Mouse (Mus musculus) erythroblast, embryonic 14.5 days (primary cell): ENCODE measurements around the gene Gucy1a1. TPM values are rescaled to one million over a fixed set of nuclear protein-coding genes. Genes with fewer than 3 reads are reported as not detected.
"Not testable (repeated sequence)": the region's sequence is repeated elsewhere in the genome, so short reads cannot be mapped to it uniquely, and the experiment has no call there.

Experiments
- H3K27me3 ChIP-seq: 2 replicates; pipeline ENCODE4 v1.6.1; 2012; ENCODE audit warnings: inconsistent platforms; ENCODE audit not compliant: control insufficient read depth
- H3K36me3 ChIP-seq: 2 replicates; pipeline ENCODE4 v1.6.1; 2012; ENCODE audit warnings: mild to moderate bottlenecking, inconsistent platforms; ENCODE audit not compliant: control insufficient read depth
- H3K4me1 ChIP-seq: 2 replicates; pipeline ENCODE4 v1.6.1; 2012; ENCODE audit warnings: inconsistent platforms; ENCODE audit not compliant: control insufficient read depth
- H3K4me3 ChIP-seq: replicated peaks from 2 replicates; pipeline ENCODE3; 2012; ENCODE audit warnings: moderate library complexity, mild to moderate bottlenecking, inconsistent platforms
- H3K9me3 ChIP-seq: 2 replicates; pipeline ENCODE4 v1.6.1; 2012; ENCODE audit warnings: low read length, inconsistent platforms, mixed read lengths; ENCODE audit not compliant: control insufficient read depth
- GATA1 ChIP-seq: IDR thresholded peaks from 2 replicates; pipeline ENCODE4 v1.6.1; 2012; ENCODE audit warnings: low read length, inconsistent platforms, mixed read lengths
- TAL1 ChIP-seq: IDR thresholded peaks from 3 replicates; pipeline ENCODE4 v1.6.1; 2012; ENCODE audit warnings: low read length, inconsistent platforms, mixed read lengths
- polyA plus RNA-seq: library from polyadenylated mRNA; stranded (reverse); fragments of >175 nt; gene quantifications from 2 replicates; pipeline ENCODE4 v1.2.3, GENCODE M21; 2012

The Gucy1a1 gene
- 0.01 TPM in 1 of 2 replicates, not detected in the other for polyA plus RNA-seq

GRCm38 (mm10) chr3:82145126-82145901 is at the start of gene Gucy1a1:
Gene Gucy1a1 (minus strand): TSS chr3:82145789.
- Histone ChIP-seq H3K4me1 (peaks cover 8% of the 10 kb centered on the region), H3K36me3 (no peaks in the 10 kb centered on the region), H3K4me3 (peak within 1 kb of the TSS; percentile 41), H3K9me3 (no peaks in the 10 kb centered on the region), H3K27me3 (peaks cover 13% of the 10 kb centered on the region)
- no peak for TF ChIP-seq TAL1
- no peak for TF ChIP-seq GATA1

- Histone ChIP-seq H3K9me3 (no peaks in the 10 kb centered on the region), H3K4me1 (no peaks in the 10 kb centered on the region), H3K4me3 (no peak overlapping the region), H3K27me3 (no peaks in the 10 kb centered on the region), H3K36me3 (no peaks in the 10 kb centered on the region)
- no peak for TF ChIP-seq GATA1
- no peak for TF ChIP-seq TAL1
These were observed 46.1 kb upstream of the Gucy1a1 start for GRCm38 (mm10) chr3:82191559-82192245.

- TF ChIP-seq TAL1 = no peak
- no peak for TF ChIP-seq GATA1
- no peaks in the 10 kb centered on the region for H3K9me3 ChIP-seq
- H3K36me3 ChIP-seq = no peaks in the 10 kb centered on the region
- no peaks in the 10 kb centered on the region for H3K4me1 ChIP-seq
- H3K4me3 ChIP-seq = no peak overlapping the region
- H3K27me3 ChIP-seq = no peaks in the 10 kb centered on the region
These were observed 40.0 kb upstream of the Gucy1a1 start for GRCm38 (mm10) chr3:82185626-82186025.

GRCm38 (mm10) chr3:82181500-82181899 is 35.9 kb upstream of the Gucy1a1 start:
- H3K9me3 ChIP-seq = no peaks in the 10 kb centered on the region
- no peaks in the 10 kb centered on the region for H3K4me1 ChIP-seq
- TF ChIP-seq GATA1 = no peak
- TF ChIP-seq TAL1 = no peak
- no peaks in the 10 kb centered on the region for H3K36me3 ChIP-seq
- no peak overlapping the region for H3K4me3 ChIP-seq
- H3K27me3 ChIP-seq = no peaks in the 10 kb centered on the region

GRCm38 (mm10) chr3:82180253-82180652 is 34.7 kb upstream of the Gucy1a1 start:
- Histone ChIP-seq H3K27me3 (no peaks in the 10 kb centered on the region), H3K4me1 (no peaks in the 10 kb centered on the region)
- TF ChIP-seq GATA1 (no peak), TAL1 (no peak)

GRCm38 (mm10) chr3:82175501-82175900 is 29.9 kb upstream of the Gucy1a1 start:
- Histone ChIP-seq H3K4me1 (no peaks in the 10 kb centered on the region), H3K36me3 (no peaks in the 10 kb centered on the region), H3K4me3 (no peak overlapping the region), H3K9me3 (no peaks in the 10 kb centered on the region), H3K27me3 (no peaks in the 10 kb centered on the region)
- TF ChIP-seq TAL1 = no peak
- TF ChIP-seq GATA1 = no peak

More at GRCm38 (mm10) chr3:82180253-82180652, 34.7 kb upstream of the Gucy1a1 start:
- no peaks in the 10 kb centered on the region for H3K36me3 ChIP-seq
- H3K4me3 ChIP-seq = no peak overlapping the region
- H3K9me3 ChIP-seq = no peaks in the 10 kb centered on the region

GRCm38 (mm10) chr3:82167064-82167463 is 21.5 kb upstream of the Gucy1a1 start:
- TF ChIP-seq GATA1 = no peak
- TF ChIP-seq TAL1 = no peak
- Histone ChIP-seq H3K9me3 (no peaks in the 10 kb centered on the region), H3K27me3 (no peaks in the 10 kb centered on the region), H3K4me1 (peaks cover 5% of the 10 kb centered on the region), H3K4me3 (no peak overlapping the region), H3K36me3 (no peaks in the 10 kb centered on the region)

- H3K4me1 ChIP-seq = peaks cover 5% of the 10 kb centered on the region
- no peaks in the 10 kb centered on the region for H3K27me3 ChIP-seq
- no peaks in the 10 kb centered on the region for H3K9me3 ChIP-seq
- H3K4me3 ChIP-seq = no peak overlapping the region
- TF ChIP-seq GATA1 (no peak), TAL1 (no peak)
- H3K36me3 ChIP-seq = no peaks in the 10 kb centered on the region
These were observed 20.3 kb upstream of the Gucy1a1 start for GRCm38 (mm10) chr3:82165937-82166336.

GRCm38 (mm10) chr3:82162992-82163391 is 17.4 kb upstream of the Gucy1a1 start:
- H3K4me3 ChIP-seq, H3K9me3 ChIP-seq, H3K4me1 ChIP-seq, H3K27me3 ChIP-seq, H3K36me3 ChIP-seq: not testable (repeated sequence)
